Mouse (Mus musculus) spleen, embryonic (tissue): ENCODE results near the gene Olfr448.

Experiments used
- CTCF ChIA-PET: fragments of 350-600 bp; sonication (Branson Sonifier 250); formaldehyde crosslinking; loops from one replicate; lab custom pipeline; 2022; lab: Charles Lee

The Olfr448 gene

DNA sequence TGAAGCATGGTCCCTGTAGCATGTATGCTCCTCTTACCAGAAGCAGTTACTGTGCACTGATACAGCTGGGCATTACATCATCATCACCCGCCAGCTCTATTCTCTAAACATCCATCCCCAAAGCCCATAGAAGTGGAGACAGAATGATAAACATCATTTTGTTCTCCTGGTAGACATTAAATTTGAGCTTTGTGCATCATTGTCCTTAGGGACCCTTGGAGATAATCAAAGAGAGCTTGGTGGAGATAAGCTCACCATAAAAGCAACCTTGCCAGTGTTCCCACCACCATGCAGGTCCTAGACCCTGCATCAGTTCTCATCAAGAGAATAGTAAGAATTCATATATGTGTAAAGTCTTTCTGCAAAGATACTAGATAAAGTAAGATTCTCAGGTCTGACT is at the start of gene Olfr448:
TSS of gene Olfr448 (plus strand) at position 301 of the 400 bp plus-strand sequence.
- CTCF ChIA-PET: no interaction called here

GRCm38 (mm10) chr6:42860222-42860819 is 29.9 kb upstream of the Olfr448 start:
- CTCF ChIA-PET: interaction anchor here (0.7 kb wide), 4 partner anchors 615 to 1612 kb away, joined by 3 to 11 read pairs (median 5); partner anchors contain the start of gene Gstk1

GRCm38 (mm10) chr6:42869695-42870094 is 20.5 kb upstream of the Olfr448 start:
- CTCF ChIA-PET: no interaction called here

DNA sequence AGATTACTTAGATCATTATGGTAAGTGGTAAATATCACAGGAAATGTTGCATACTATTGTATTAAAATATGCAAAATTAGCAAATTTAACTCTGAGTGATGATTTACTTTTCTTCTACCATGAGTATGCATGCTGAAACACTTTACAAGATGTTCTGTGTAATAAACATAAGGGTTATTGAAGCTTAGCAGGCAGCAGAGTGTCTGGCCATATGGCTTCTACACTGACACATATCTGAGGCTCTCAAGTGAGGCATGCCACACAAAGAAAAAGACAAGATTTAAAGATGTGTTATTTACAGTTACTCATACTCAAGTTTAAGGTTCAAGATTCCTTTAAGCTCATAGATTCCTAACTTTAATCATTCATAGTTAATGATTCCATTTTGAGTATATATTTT is 13.9 kb upstream of the Olfr448 start:
- CTCF ChIA-PET: no interaction called here

- CTCF ChIA-PET: no interaction called here
Observed at GRCm38 (mm10) chr6:42900345-42900744, 10.1 kb downstream of the Olfr448 start.

GRCm38 (mm10) chr6:42908578-42908977 is 18.3 kb downstream of the Olfr448 start, which contains the start of gene Olfr447:
Olfr447 (plus strand) TSS chr6:42908878.
- CTCF ChIA-PET: no interaction called here

GRCm38 (mm10) chr6:42921077-42921476 is 30.8 kb downstream of the Olfr448 start, which contains the start of gene Olfr446:
Olfr446 (plus strand) TSS chr6:42921377.
- CTCF ChIA-PET: no interaction called here
